Mouse (Mus musculus): ENCODE measurements around the gene Cxcl16.

- TF ChIP-seq GATA1 (IDR thresholded peaks at IDR 0.05; ENCODE audit: borderline replicate concordance, low read length) (no peak), FLI1 (IDR thresholded peaks at IDR 0.05; ENCODE audit: low read length) (no peak)
Observed at GRCm38 (mm10) chr11:70418199-70418598, 41.6 kb downstream of the Cxcl16 start.
